Mouse (Mus musculus): ENCODE data around the gene Prkcb. TPM values are rescaled to one million over a fixed set of nuclear protein-coding genes. Genes with fewer than 3 reads are reported as not detected.

Gene Prkcb
- polyA plus RNA-seq, 1 experiment from 2014 or later = 32.5 TPM

- Histone ChIP-seq H3K36me3 (no peaks in the 10 kb centered on the region), H3K4me3 (no peak overlapping the region), H3K4me1 (peaks cover 29% of the 10 kb centered on the region), H3K9ac (no peak overlapping the region), H3K27ac (no peak overlapping the region), H3K27me3 (no peaks in the 10 kb centered on the region), H3K9me3 (replicated peaks) (no peaks in the 10 kb centered on the region), H3K4me2 (replicated peaks) (no peak overlapping the region)
- no peak for ATAC-seq (ENCODE audit: low FRiP score)
- WGBS = 85% methylated on average over 4 of the region's 4 CpGs
These were observed 114.8 kb downstream of the Prkcb start for GRCm38 (mm10) chr7:122403343-122403742.

- H3K4me3 ChIP-seq = no peak overlapping the region
- WGBS = under 1% methylated on average over 21 of the region's 21 CpGs
- no peak overlapping the region for H3K9ac ChIP-seq
- peaks cover 29% of the 10 kb centered on the region for H3K4me1 ChIP-seq
- no peaks in the 10 kb centered on the region for H3K27me3 ChIP-seq
- H3K9me3 ChIP-seq (replicated peaks) = no peaks in the 10 kb centered on the region
- peak overlapping the region; percentile 38 for H3K4me2 ChIP-seq (replicated peaks)
- no peaks in the 10 kb centered on the region for H3K36me3 ChIP-seq
- peak overlapping the region; percentile 45 for H3K27ac ChIP-seq
- ATAC-seq (ENCODE audit: low FRiP score) = peak; percentile 72
These were observed 116.2 kb downstream of the Prkcb start for GRCm38 (mm10) chr7:122404571-122405393.

- ATAC-seq (ENCODE audit: low FRiP score) = peak; percentile 72
- WGBS = 36% methylated on average over 13 of the region's 13 CpGs
- Histone ChIP-seq H3K27ac (no peak overlapping the region), H3K36me3 (no peaks in the 10 kb centered on the region), H3K27me3 (no peaks in the 10 kb centered on the region), H3K9ac (no peak overlapping the region), H3K4me3 (no peak overlapping the region), H3K4me2 (replicated peaks) (peak overlapping the region; percentile 5; the same call in 1 of the 2 replicates), H3K9me3 (replicated peaks) (no peaks in the 10 kb centered on the region), H3K4me1 (peaks cover 29% of the 10 kb centered on the region)
These were observed 118.1 kb downstream of the Prkcb start for GRCm38 (mm10) chr7:122406625-122407024.

- ATAC-seq (ENCODE audit: low FRiP score) = no peak
- WGBS = 87% methylated on average over 6 of the region's 6 CpGs
These were observed 121.4 kb downstream of the Prkcb start for GRCm38 (mm10) chr7:122409945-122410344.

DNA sequence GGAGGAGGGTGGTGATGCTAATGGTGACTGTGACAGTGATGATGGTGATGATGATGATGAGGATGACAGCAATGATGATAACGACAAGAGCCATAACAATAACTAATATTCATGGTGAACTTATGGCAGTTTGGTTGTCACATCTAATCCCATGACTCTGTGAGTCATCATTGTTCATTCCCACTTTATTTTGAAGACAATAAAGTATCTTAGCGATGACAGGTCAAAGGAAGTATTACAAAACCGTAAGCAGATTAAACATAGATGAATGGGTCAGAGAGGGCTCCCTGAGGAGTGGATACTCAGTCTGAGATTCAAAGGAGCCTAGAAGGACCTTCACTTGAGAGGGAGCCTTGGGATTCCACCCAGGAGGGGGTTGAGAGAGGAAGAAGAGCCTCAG lies 122.3 kb downstream of the Prkcb start:
- no peaks in the 10 kb centered on the region for H3K36me3 ChIP-seq
- no peaks in the 10 kb centered on the region for H3K9me3 ChIP-seq (replicated peaks)
- no peak overlapping the region for H3K4me2 ChIP-seq (replicated peaks)
- peaks cover 13% of the 10 kb centered on the region for H3K4me1 ChIP-seq
- no peak overlapping the region for H3K27ac ChIP-seq
- WGBS = 93% methylated on average over 3 of the region's 3 CpGs
- no peak overlapping the region for H3K9ac ChIP-seq
- ATAC-seq (ENCODE audit: low FRiP score) = no peak
- no peaks in the 10 kb centered on the region for H3K27me3 ChIP-seq
- no peak overlapping the region for H3K4me3 ChIP-seq

More at GRCm38 (mm10) chr7:122409945-122410344, 121.4 kb downstream of the Prkcb start:
- no peaks in the 10 kb centered on the region for H3K27me3 ChIP-seq
- H3K27ac ChIP-seq = no peak overlapping the region
- H3K9ac ChIP-seq = no peak overlapping the region
- H3K4me2 ChIP-seq (replicated peaks) = no peak overlapping the region
- H3K4me3 ChIP-seq = no peak overlapping the region
- peaks cover 20% of the 10 kb centered on the region for H3K4me1 ChIP-seq
- H3K36me3 ChIP-seq = no peaks in the 10 kb centered on the region
- no peaks in the 10 kb centered on the region for H3K9me3 ChIP-seq (replicated peaks)

DNA sequence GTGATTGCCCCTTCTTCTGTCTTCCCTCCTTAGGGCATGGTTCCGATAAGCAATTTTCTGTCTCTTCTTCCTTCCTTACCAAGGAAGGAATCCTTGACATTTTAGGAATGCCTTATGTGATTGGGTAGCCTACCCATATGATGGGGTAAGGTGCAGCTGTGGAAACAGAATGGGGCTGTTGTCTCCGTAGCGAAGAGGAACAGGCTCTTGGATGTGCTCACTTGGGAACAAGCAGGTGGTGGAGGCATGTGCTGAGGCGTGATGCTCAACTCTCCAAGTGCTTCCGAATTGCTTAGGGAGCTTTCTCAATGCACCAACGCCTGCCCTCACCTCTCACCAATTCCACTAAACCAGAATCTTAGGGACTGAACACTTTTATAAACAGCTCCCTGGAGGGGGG lies 124.7 kb downstream of the Prkcb start:
- Histone ChIP-seq H3K27ac (no peak overlapping the region), H3K9ac (no peak overlapping the region), H3K4me2 (replicated peaks) (no peak overlapping the region), H3K4me3 (no peak overlapping the region), H3K9me3 (replicated peaks) (no peaks in the 10 kb centered on the region), H3K36me3 (no peaks in the 10 kb centered on the region), H3K27me3 (no peaks in the 10 kb centered on the region), H3K4me1 (peaks cover 4% of the 10 kb centered on the region; the same call in 1 of the 2 replicates)
- no peak for ATAC-seq (ENCODE audit: low FRiP score)
- 79% methylated on average over 6 of the region's 6 CpGs for WGBS

GRCm38 (mm10) chr7:122414146-122414545 lies 125.6 kb downstream of the Prkcb start:
- whole genome bisulfite sequencing = 89% methylated on average over 10 of the region's 10 CpGs
- Histone ChIP-seq H3K27me3 (no peaks in the 10 kb centered on the region), H3K9me3 (replicated peaks) (no peaks in the 10 kb centered on the region), H3K36me3 (no peaks in the 10 kb centered on the region), H3K4me1 (peaks cover 4% of the 10 kb centered on the region; the same call in 1 of the 2 replicates), H3K4me2 (replicated peaks) (no peak overlapping the region), H3K9ac (no peak overlapping the region), H3K4me3 (no peak overlapping the region), H3K27ac (no peak overlapping the region)
- ATAC-seq (ENCODE audit: low FRiP score) = no peak

DNA sequence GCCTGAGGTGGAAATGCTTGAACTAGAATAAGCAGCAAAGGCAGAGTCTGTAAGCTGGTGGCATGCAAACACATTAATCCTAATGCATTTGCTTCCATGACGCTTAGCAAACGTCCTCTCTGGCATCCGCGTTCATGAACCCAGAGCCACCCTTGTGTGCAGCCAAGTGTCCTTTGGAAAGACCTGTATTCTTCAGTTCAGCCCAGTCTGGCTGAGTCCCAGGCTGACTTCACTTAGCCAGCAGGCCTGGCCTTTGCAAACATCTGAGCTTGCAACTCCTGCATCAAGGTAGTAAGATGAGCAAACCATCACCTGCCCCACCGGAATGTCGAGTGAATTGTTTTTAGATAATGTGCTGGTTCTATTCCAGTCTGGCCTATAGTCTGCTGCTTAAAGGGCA lies 126.1 kb downstream of the Prkcb start:
- Histone ChIP-seq H3K4me1 (peaks cover 4% of the 10 kb centered on the region; the same call in 1 of the 2 replicates), H3K4me3 (no peak overlapping the region), H3K27ac (no peak overlapping the region), H3K4me2 (replicated peaks) (no peak overlapping the region), H3K27me3 (no peaks in the 10 kb centered on the region), H3K9ac (no peak overlapping the region), H3K9me3 (replicated peaks) (no peaks in the 10 kb centered on the region), H3K36me3 (no peaks in the 10 kb centered on the region)
- WGBS = 93% methylated on average over 6 of the region's 6 CpGs
- no peak for ATAC-seq (ENCODE audit: low FRiP score)

- Histone ChIP-seq H3K27ac (no peak overlapping the region), H3K9me3 (replicated peaks) (no peaks in the 10 kb centered on the region), H3K4me3 (no peak overlapping the region), H3K4me2 (replicated peaks) (no peak overlapping the region), H3K4me1 (peaks cover 4% of the 10 kb centered on the region; the same call in 1 of the 2 replicates), H3K9ac (no peak overlapping the region), H3K36me3 (no peaks in the 10 kb centered on the region), H3K27me3 (no peaks in the 10 kb centered on the region)
- 91% methylated on average over 9 of the region's 9 CpGs for WGBS
- no peak for ATAC-seq (ENCODE audit: low FRiP score)
These were observed 126.8 kb downstream of the Prkcb start for GRCm38 (mm10) chr7:122415387-122415786.

GRCm38 (mm10) chr7:122415904-122416303 lies 127.4 kb downstream of the Prkcb start:
- WGBS = 56% methylated on average over 12 of the region's 12 CpGs

DNA sequence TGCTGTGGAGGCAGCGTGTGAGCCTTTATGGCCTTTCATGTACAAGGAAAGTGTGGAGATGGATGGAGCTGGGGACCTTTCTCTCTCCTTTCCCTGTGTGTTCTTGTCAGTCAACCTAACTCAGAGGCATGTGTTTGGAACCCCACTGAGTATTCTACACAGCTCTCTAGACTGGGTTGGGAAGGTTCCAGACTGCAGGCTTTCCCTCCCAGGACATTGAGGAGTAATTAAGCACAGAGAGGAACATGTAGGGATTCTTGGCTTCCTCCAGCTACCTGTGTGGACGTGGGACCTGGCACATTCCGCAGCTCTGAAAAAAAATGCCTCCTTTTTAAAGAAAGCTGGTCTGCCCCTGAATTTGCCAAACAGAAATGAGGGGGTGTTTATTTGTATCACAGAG lies 130.0 kb downstream of the Prkcb start:
- Histone ChIP-seq H3K9ac (no peak overlapping the region), H3K9me3 (replicated peaks) (no peaks in the 10 kb centered on the region), H3K36me3 (no peaks in the 10 kb centered on the region), H3K4me3 (no peak overlapping the region), H3K4me2 (replicated peaks) (no peak overlapping the region), H3K27me3 (no peaks in the 10 kb centered on the region), H3K27ac (no peak overlapping the region), H3K4me1 (peaks cover 5% of the 10 kb centered on the region)
- no peak for ATAC-seq (ENCODE audit: low FRiP score)
- WGBS = 80% methylated on average over 3 of the region's 3 CpGs

More at GRCm38 (mm10) chr7:122415904-122416303, 127.4 kb downstream of the Prkcb start:
- no peak overlapping the region for H3K4me2 ChIP-seq (replicated peaks)
- H3K4me3 ChIP-seq = no peak overlapping the region
- H3K27ac ChIP-seq = no peak overlapping the region; the same call in 1 of the 2 replicates
- no peaks in the 10 kb centered on the region for H3K36me3 ChIP-seq
- no peaks in the 10 kb centered on the region for H3K9me3 ChIP-seq (replicated peaks)
- ATAC-seq (ENCODE audit: low FRiP score) = no peak
- H3K4me1 ChIP-seq = peaks cover 4% of the 10 kb centered on the region; the same call in 1 of the 2 replicates
- H3K27me3 ChIP-seq = no peaks in the 10 kb centered on the region
- H3K9ac ChIP-seq = no peak overlapping the region

GRCm38 (mm10) chr7:122423816-122424215 lies 135.3 kb downstream of the Prkcb start:
- H3K9me3 ChIP-seq (replicated peaks) = no peaks in the 10 kb centered on the region
- ATAC-seq (ENCODE audit: low FRiP score) = no peak
- no peak overlapping the region for H3K9ac ChIP-seq
- H3K4me3 ChIP-seq = no peak overlapping the region
- H3K36me3 ChIP-seq = no peaks in the 10 kb centered on the region
- H3K27me3 ChIP-seq = no peaks in the 10 kb centered on the region
- H3K4me1 ChIP-seq = peaks cover 2% of the 10 kb centered on the region; the same call in 1 of the 2 replicates
- H3K27ac ChIP-seq = no peak overlapping the region
- no peak overlapping the region for H3K4me2 ChIP-seq (replicated peaks)
- 56% methylated on average over 4 of the region's 4 CpGs for WGBS

- Histone ChIP-seq H3K4me2 (replicated peaks) (no peak overlapping the region), H3K4me3 (no peak overlapping the region), H3K9ac (no peak overlapping the region), H3K36me3 (no peaks in the 10 kb centered on the region), H3K4me1 (no peaks in the 10 kb centered on the region), H3K27ac (no peak overlapping the region), H3K27me3 (no peaks in the 10 kb centered on the region), H3K9me3 (replicated peaks) (no peaks in the 10 kb centered on the region)
- WGBS = 67% methylated on average over 5 of the region's 5 CpGs
- ATAC-seq (ENCODE audit: low FRiP score) = no peak
These were observed 140.6 kb downstream of the Prkcb start for GRCm38 (mm10) chr7:122429134-122429533.

All from hindbrain, embryonic 12.5 days (tissue).